Mouse (Mus musculus) lung, postnatal 14 days (tissue): ENCODE measurements at regions not wholly inside any gene's neighbourhood (a gene's known extent, or its start where the extent isn't known, plus 50 kb on each side); places are given as distances from the start of the nearest gene placed in this dataset.

Source experiments
- DNase-seq: peaks from one replicate; pipeline ENCODE4 v3.0.0; 2021

- DNase-seq = no peak
Measured at GRCm38 (mm10) chr6:67186537-67187274, 51.3 kb upstream of the Serbp1 start.

GRCm38 (mm10) chr6:67184662-67185061 is 53.3 kb upstream of the Serbp1 start:
- no peak for DNase-seq

GRCm38 (mm10) chr6:67183481-67184215 is 54.3 kb upstream of the Serbp1 start:
- no peak for DNase-seq

GRCm38 (mm10) chr6:67182453-67182852 is 55.5 kb upstream of the Serbp1 start:
- no peak for DNase-seq

- DNase-seq = no peak
Measured at GRCm38 (mm10) chr6:67181459-67181858, 56.5 kb upstream of the Serbp1 start.

GRCm38 (mm10) chr6:67179416-67179815 is 58.6 kb upstream of the Serbp1 start:
- DNase-seq = no peak

- DNase-seq = no peak
Measured at GRCm38 (mm10) chr6:67178531-67178930, 59.4 kb upstream of the Serbp1 start.

GRCm38 (mm10) chr6:67178101-67178500 is 59.9 kb upstream of the Serbp1 start:
- no peak for DNase-seq

GRCm38 (mm10) chr6:67170674-67170946 is 67.4 kb upstream of the Serbp1 start:
- DNase-seq = no peak

- peak; percentile 55 for DNase-seq
Measured at GRCm38 (mm10) chr6:67169873-67170673, 67.9 kb upstream of the Serbp1 start.

GRCm38 (mm10) chr6:67168803-67169202 is 69.2 kb upstream of the Serbp1 start:
- DNase-seq = no peak

- DNase-seq = peak; percentile 27
Measured at GRCm38 (mm10) chr6:67168031-67168777, 69.8 kb upstream of the Serbp1 start.

GRCm38 (mm10) chr6:67165091-67165490 is 72.9 kb upstream of the Serbp1 start:
- no peak for DNase-seq

GRCm38 (mm10) chr6:67163947-67164346 is 74.0 kb upstream of the Serbp1 start:
- DNase-seq = no peak

GRCm38 (mm10) chr6:67162814-67163213 is 75.2 kb upstream of the Serbp1 start:
- no peak for DNase-seq

GRCm38 (mm10) chr6:67161610-67162009 is 76.4 kb upstream of the Serbp1 start:
- peak; percentile 52 for DNase-seq

- DNase-seq = no peak
Measured at GRCm38 (mm10) chr6:67160564-67160963, 77.4 kb upstream of the Serbp1 start.

- DNase-seq = no peak
Measured at GRCm38 (mm10) chr6:67159726-67160523, 78.1 kb upstream of the Serbp1 start.

GRCm38 (mm10) chr6:67159224-67159623 is 78.8 kb upstream of the Serbp1 start:
- no peak for DNase-seq

- peak; percentile 92 for DNase-seq
Measured at GRCm38 (mm10) chr6:67158765-67159164, 79.2 kb upstream of the Serbp1 start.

GRCm38 (mm10) chr6:67152845-67153468 is 85.0 kb upstream of the Serbp1 start:
- no peak for DNase-seq

GRCm38 (mm10) chr6:67151515-67151914 is 86.5 kb upstream of the Serbp1 start:
- DNase-seq = no peak
